Mouse (Mus musculus) embryonic facial prominence, embryonic 14.5 days (tissue): Measurements from ENCODE around the gene Ppp4r1. TPM values are rescaled to one million over a fixed set of nuclear protein-coding genes. Genes with fewer than 3 reads are reported as not detected.

Experiments used
- ATAC-seq: fragments of 200-750 bp; cut with Nextera tagmentation; 2 replicates; pipeline ENCODE4 v1.8.0; 2017; ENCODE audit warnings: low read depth, moderate number of reproducible peaks, moderate TSS enrichment
- DNase-seq: peaks from one replicate; pipeline ENCODE4 v3.0.0-alpha.2; 2015; ENCODE audit warnings: low spot score
- H3K27ac ChIP-seq: fragments of 300-500 bp; sonication (generic); replicated peaks from 2 replicates; pipeline ENCODE4 v1.5.1; 2014; ENCODE audit warnings: low read depth, mild to moderate bottlenecking, low read length, moderate library complexity
- H3K27me3 ChIP-seq: fragments of 300-500 bp; sonication (generic); replicated peaks from 2 replicates; pipeline ENCODE4 v1.6.1; 2014; ENCODE audit warnings: low read length; ENCODE audit not compliant: control insufficient read depth, insufficient read depth
- H3K36me3 ChIP-seq: fragments of 300-500 bp; sonication (generic); 2 replicates; pipeline ENCODE4 v1.6.1; 2014; ENCODE audit warnings: low read length, mixed read lengths; ENCODE audit not compliant: control insufficient read depth, insufficient read depth
- H3K4me1 ChIP-seq: fragments of 300-500 bp; sonication (generic); 2 replicates; pipeline ENCODE4 v1.6.1; 2014; ENCODE audit warnings: antibody characterized with exemption, low read length; ENCODE audit not compliant: control insufficient read depth, insufficient read depth
- H3K4me2 ChIP-seq: fragments of 300-500 bp; sonication (generic); 2 replicates; pipeline ENCODE4 v1.6.1; 2014; ENCODE audit warnings: low read depth, mild to moderate bottlenecking, low read length, moderate library complexity, mixed read lengths
- H3K4me3 ChIP-seq: fragments of 300-500 bp; sonication (generic); 2 replicates; pipeline ENCODE4 v1.5.1; 2014; ENCODE audit warnings: low read depth, mild to moderate bottlenecking, low read length
- H3K9ac ChIP-seq: fragments of 300-500 bp; sonication (generic); 2 replicates; pipeline ENCODE4 v1.6.1; 2014; ENCODE audit warnings: low read depth, mild to moderate bottlenecking, low read length, moderate library complexity, mixed read lengths
- H3K9me3 ChIP-seq: fragments of 300-500 bp; sonication (generic); 2 replicates; pipeline ENCODE4 v1.6.1; 2016; ENCODE audit warnings: low read length; ENCODE audit not compliant: control insufficient read depth
- WGBS: fragments of 180-500 bp; shearing (Covaris S2); extraction: QIAGEN DNeasy Blood & Tissue Kit; methylation state at CpG from one replicate; pipeline ENCODE4 v1.1.7; 2014; 5-methylcytosine and 5-hydroxymethylcytosine counted together
- polyA plus RNA-seq: library from polyadenylated mRNA; unstranded; fragments of >200 nt; fragmentation: Nextera tagmentation; extraction: Ambion mirVana; gene quantifications from 2 replicates; pipeline ENCODE4 v1.2.1, GENCODE M21; 2014

Gene Ppp4r1
- polyA plus RNA-seq, 1 experiment from 2014 or later: 39.5 TPM

DNA sequence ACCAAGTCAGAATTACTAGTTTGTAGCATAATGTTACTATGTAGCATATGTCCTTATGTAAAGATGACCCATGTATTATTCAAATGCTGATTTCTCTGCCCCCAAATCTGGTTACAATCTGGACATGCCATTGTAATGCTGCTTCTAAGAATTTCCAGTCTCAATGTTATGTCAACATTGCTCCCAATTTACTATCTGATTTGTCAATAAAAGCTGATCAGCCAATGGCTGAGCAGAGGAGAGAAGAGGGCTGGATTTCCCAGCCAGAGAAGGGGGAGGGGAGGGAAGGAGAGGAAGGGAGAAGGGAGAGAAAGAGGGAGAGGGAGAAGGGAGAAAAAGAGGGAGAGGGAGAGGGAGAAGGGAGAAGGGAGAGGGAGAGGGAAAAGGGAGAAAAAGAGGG, 82.9 kb downstream of the Ppp4r1 start:
- Histone ChIP-seq H3K4me3 (no peak overlapping the region), H3K9ac (no peak overlapping the region)

DNA sequence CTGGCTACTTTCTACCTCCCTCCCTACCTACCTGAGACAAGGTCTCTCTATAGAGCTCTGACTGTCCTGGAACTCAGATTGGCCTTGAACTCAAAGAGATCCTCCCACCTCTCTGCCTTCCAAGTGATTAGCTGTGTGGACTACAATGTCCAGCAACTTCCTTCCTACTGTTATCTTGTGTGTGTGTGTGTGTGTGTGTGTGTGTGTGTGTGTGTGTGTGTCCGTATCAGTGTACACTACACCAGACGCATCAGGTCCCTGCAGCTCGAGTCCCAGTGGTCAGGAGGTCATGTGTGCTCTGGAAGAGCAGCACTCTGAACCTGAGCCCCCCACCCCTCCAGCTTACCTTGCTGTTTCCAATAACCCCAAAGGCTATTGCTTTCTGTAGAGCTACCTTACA, 83.8 kb downstream of the Ppp4r1 start:
- H3K27ac ChIP-seq: no peak overlapping the region
- no peak overlapping the region for H3K4me3 ChIP-seq
- DNase-seq: no peak
- H3K36me3 ChIP-seq: peaks cover 32% of the 10 kb centered on the region
- no peaks in the 10 kb centered on the region for H3K27me3 ChIP-seq
- no peaks in the 10 kb centered on the region for H3K9me3 ChIP-seq
- no peaks in the 10 kb centered on the region for H3K4me1 ChIP-seq
- no peak overlapping the region for H3K4me2 ChIP-seq
- ATAC-seq: no peak
- 77% methylated on average over 3 of the region's 3 CpGs for WGBS
- no peak overlapping the region for H3K9ac ChIP-seq

More for the DNA sequence above, 82.9 kb downstream of the Ppp4r1 start:
- no peak overlapping the region for H3K4me2 ChIP-seq
- H3K36me3 ChIP-seq: peaks cover 38% of the 10 kb centered on the region
- H3K4me1 ChIP-seq: no peaks in the 10 kb centered on the region
- H3K27ac ChIP-seq: no peak overlapping the region
- DNase-seq (no peak), ATAC-seq (no peak)
- H3K9me3 ChIP-seq: no peaks in the 10 kb centered on the region
- no peaks in the 10 kb centered on the region for H3K27me3 ChIP-seq

DNA sequence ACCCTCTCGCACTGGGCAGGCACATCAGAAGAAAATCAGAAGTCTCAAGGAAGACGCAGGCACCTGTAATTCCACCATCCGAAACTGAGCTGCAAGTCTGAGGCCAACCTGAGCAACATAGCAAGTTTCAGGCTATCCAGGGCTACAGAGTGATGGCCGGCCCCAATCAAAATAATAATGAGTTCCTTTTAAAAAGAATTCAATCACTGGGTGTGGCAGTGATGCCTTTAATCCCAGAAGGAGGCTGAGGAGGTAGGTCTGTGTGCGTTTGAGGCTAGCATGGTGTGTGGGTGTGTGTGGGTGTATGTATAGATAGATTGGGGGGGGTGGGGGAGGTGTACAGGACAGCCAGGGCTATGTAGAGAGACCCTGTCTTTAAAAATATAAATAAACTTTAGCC, 85.6 kb downstream of the Ppp4r1 start:
- Histone ChIP-seq H3K4me2 (no peak overlapping the region), H3K36me3 (peaks cover 23% of the 10 kb centered on the region), H3K27me3 (no peaks in the 10 kb centered on the region), H3K9ac (no peak overlapping the region), H3K4me1 (peaks cover 17% of the 10 kb centered on the region; the same call in 1 of the 2 replicates), H3K9me3 (no peaks in the 10 kb centered on the region), H3K27ac (no peak overlapping the region), H3K4me3 (no peak overlapping the region)
- DNase-seq: no peak
- 90% methylated on average over 5 of the region's 5 CpGs for WGBS
- no peak for ATAC-seq

DNA sequence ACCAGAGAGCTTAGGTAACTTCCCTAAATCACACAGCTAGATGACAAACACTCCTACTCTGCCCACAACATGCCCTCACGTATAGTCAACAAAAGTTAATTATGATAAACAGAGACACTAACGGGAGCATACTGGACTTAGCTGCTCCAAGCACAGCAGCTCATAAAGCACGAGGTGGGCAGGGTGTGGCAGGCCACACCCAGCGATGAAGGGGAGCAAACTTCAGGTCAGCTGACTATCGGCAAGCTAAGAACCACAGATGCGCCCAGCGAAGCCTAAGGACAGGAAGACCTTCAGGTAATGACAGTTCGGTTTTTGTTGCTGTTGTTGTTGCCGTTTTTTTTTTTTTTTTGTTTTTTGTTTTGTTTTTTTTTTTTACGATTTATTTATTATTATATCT, 87.3 kb downstream of the Ppp4r1 start:
- WGBS: 88% methylated on average over 10 of the region's 10 CpGs

DNA sequence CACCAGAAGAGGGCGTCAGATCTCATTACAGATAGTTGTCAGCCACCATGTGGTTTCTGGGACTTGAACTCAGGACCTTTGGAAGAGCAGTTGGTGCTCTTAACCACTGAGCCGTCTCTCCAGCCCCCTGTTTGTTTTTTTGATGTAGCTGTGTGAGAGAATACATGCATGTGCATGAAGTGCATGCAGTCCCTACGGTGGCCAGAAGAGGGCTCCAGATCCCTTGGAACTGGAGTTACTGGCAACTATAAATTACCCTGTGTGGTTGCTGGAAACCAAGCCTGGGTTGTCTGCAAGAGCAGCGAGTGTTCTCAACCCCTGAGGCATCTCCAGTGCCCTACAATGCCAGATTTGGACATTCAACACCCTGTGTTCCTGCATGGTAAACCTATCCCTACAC, 87.8 kb downstream of the Ppp4r1 start:
- H3K27me3 ChIP-seq: no peaks in the 10 kb centered on the region
- no peak overlapping the region for H3K4me3 ChIP-seq
- ATAC-seq (no peak), DNase-seq (peak; percentile 50)
- no peaks in the 10 kb centered on the region for H3K9me3 ChIP-seq
- 36% methylated on average over 4 of the region's 4 CpGs for WGBS
- H3K27ac ChIP-seq: no peak overlapping the region
- no peak overlapping the region for H3K4me2 ChIP-seq
- H3K36me3 ChIP-seq: peaks cover 11% of the 10 kb centered on the region; the same call in 1 of the 2 replicates
- no peak overlapping the region for H3K9ac ChIP-seq
- H3K4me1 ChIP-seq: peaks cover 17% of the 10 kb centered on the region; the same call in 1 of the 2 replicates

More for the DNA sequence above, 87.3 kb downstream of the Ppp4r1 start:
- Histone ChIP-seq H3K9ac (no peak overlapping the region), H3K36me3 (peaks cover 11% of the 10 kb centered on the region; the same call in 1 of the 2 replicates), H3K27me3 (no peaks in the 10 kb centered on the region), H3K4me1 (peaks cover 17% of the 10 kb centered on the region; the same call in 1 of the 2 replicates), H3K9me3 (no peaks in the 10 kb centered on the region), H3K27ac (no peak overlapping the region), H3K4me2 (no peak overlapping the region), H3K4me3 (no peak overlapping the region)
- ATAC-seq (no peak), DNase-seq (no peak)

DNA sequence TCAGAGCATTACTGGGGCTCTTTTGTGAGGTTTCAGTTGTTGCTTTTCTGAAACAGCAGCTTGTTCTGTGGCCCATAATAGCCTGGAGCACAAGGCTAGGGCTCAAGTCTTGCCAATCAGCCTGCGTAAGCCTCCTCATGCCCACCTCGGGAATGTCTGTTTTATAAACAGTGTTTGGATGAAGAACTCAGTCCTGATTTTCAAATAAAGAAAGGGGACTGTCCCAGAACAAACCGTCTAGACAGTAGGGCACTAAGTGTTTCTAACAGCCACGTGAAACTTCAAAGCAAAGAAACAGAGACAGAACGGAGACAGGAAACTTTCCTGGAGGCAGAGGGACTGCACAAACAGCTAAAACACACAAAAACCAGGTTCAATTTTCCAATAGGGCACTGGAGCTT, 89.3 kb downstream of the Ppp4r1 start:
- H3K27me3 ChIP-seq: no peaks in the 10 kb centered on the region
- WGBS: 16% methylated on average over 5 of the region's 5 CpGs
- H3K4me2 ChIP-seq: no peak overlapping the region
- H3K27ac ChIP-seq: peak overlapping the region; percentile 39; the same call in 1 of the 2 replicates
- H3K4me1 ChIP-seq: peaks cover 17% of the 10 kb centered on the region; the same call in 1 of the 2 replicates
- H3K36me3 ChIP-seq: peaks cover 6% of the 10 kb centered on the region; the same call in 1 of the 2 replicates
- H3K9ac ChIP-seq: peak overlapping the region; percentile 11; the same call in 1 of the 2 replicates
- no peak overlapping the region for H3K4me3 ChIP-seq
- H3K9me3 ChIP-seq: no peaks in the 10 kb centered on the region
- no peak for ATAC-seq
- peak; percentile 23 for DNase-seq

DNA sequence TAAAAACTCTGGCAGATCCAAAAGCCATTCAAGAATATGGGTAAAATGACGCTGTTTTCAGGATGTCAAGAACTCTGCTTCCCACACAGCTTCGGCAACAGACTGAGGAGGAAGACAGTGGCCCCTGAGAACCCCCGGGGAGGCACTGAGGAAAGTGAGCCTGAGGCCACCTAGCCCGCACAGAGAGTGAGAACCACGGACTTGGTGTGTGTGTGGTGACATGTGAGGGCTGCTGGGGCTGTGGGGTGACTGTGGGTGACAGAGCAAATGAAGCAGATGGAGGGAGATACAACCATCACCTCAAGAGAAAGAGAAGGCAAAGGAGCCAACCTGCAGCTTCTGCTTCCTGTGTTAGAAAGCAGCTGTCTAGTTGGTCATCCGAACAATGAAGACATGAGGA, 89.7 kb downstream of the Ppp4r1 start:
- no peak for DNase-seq

DNA sequence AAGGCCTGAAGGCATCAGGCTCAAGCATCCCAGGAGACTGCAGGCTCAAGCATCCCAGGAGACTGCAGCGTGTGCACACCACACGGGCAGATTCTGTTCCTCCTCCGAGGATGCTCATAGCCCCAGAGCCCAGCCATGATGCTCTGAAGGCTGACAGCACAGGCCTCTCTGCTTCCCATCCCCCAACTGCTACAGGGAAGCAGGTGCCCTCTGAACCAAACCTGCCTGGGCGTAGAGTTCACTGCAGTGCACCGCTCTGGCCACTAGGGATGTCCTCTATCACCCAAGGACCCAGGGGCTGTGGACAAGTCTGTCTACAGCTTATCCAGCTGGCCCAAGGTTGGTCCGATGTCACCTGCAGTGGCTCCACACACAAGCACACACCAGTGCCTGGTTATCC, 90.3 kb downstream of the Ppp4r1 start:
- DNase-seq: peak; percentile 23
- Histone ChIP-seq H3K36me3 (no peaks in the 10 kb centered on the region), H3K27me3 (no peaks in the 10 kb centered on the region), H3K4me1 (peaks cover 17% of the 10 kb centered on the region; the same call in 1 of the 2 replicates), H3K4me3 (no peak overlapping the region), H3K9me3 (no peaks in the 10 kb centered on the region), H3K9ac (no peak overlapping the region), H3K27ac (peak overlapping the region; percentile 39; the same call in 1 of the 2 replicates), H3K4me2 (no peak overlapping the region)
- 52% methylated on average over 3 of the region's 6 CpGs for WGBS
- peak; percentile 66 for ATAC-seq

More for the DNA sequence above, 89.7 kb downstream of the Ppp4r1 start:
- Histone ChIP-seq H3K4me1 (peaks cover 17% of the 10 kb centered on the region; the same call in 1 of the 2 replicates), H3K27me3 (no peaks in the 10 kb centered on the region), H3K36me3 (peaks cover 3% of the 10 kb centered on the region; the same call in 1 of the 2 replicates), H3K4me2 (no peak overlapping the region), H3K4me3 (no peak overlapping the region), H3K9ac (peak overlapping the region; percentile 11; the same call in 1 of the 2 replicates), H3K27ac (peak overlapping the region; percentile 39; the same call in 1 of the 2 replicates), H3K9me3 (no peaks in the 10 kb centered on the region)
- no peak for ATAC-seq
- 41% methylated on average over 6 of the region's 6 CpGs for WGBS

DNA sequence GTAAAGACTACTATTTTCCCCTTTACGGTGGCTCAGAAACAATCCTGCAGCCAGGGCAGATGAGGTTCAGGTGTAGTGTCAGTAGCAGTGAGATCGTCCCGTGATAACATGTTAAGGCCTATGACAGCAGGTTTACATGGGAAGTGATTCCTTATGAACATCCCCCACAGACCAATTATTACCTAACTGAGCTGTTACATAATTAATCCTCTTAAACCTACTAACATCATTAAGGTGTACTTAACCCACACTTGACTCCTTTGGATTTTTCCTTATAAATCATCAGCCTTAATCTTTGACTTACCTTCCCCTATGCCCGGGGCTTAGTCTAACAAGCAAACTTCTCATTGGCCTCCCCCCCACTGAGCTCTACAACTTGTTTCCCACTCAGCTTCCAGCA, 90.8 kb downstream of the Ppp4r1 start:
- DNase-seq: no peak
- 86% methylated on average over 4 of the region's 4 CpGs for WGBS
- Histone ChIP-seq H3K4me2 (no peak overlapping the region), H3K27ac (no peak overlapping the region), H3K4me1 (peaks cover 17% of the 10 kb centered on the region; the same call in 1 of the 2 replicates), H3K4me3 (no peak overlapping the region), H3K9ac (no peak overlapping the region), H3K36me3 (no peaks in the 10 kb centered on the region), H3K9me3 (no peaks in the 10 kb centered on the region), H3K27me3 (no peaks in the 10 kb centered on the region)
- ATAC-seq: no peak
